17 mouse cellular contexts compared by ENCODE assay signal in genomic region chr4:108989430-108989829, GRCm38 (mm10).
"Had no signal": no experiment of that assay in that cellular context is flagged by ENCODE, and none has a peak within 500 bp of the region (broad histone marks: within the 10 kb centered on the region; RNA-seq: fewer than 3 reads in every experiment).

No protein-coding gene starts in this region.

- H3K4me3 ChIP-seq: lung, embryonic 15.5 days; megakaryocyte, embryonic 14.5 days; midbrain, embryonic 10.5 days; midbrain, embryonic 13.5 days; myocyte; neural tube, embryonic 13.5 days had no signal

- H3K27me3 ChIP-seq: lung, embryonic 15.5 days; megakaryocyte, embryonic 14.5 days; midbrain, embryonic 13.5 days; neural tube, embryonic 13.5 days had no signal

- H3K9ac ChIP-seq: lung, embryonic 15.5 days; midbrain, embryonic 13.5 days; neural tube, embryonic 13.5 days had no signal

- H3K36me3 ChIP-seq: lung, embryonic 15.5 days; midbrain, embryonic 10.5 days; midbrain, embryonic 13.5 days; neural tube, embryonic 13.5 days had no signal

- DNase-seq: kidney, adult 18-20 months; kidney, adult 9 months; kidney, postnatal 14 days; kidney, postnatal 4 days; lung, adult 18-20 months; lung, postnatal 10 days; lung, postnatal 36 days; retina, postnatal 1 day; thymus, adult 18-20 months; thymus, postnatal 36 days had no signal

- H3K4me2 ChIP-seq: lung, embryonic 15.5 days; midbrain, embryonic 13.5 days; neural tube, embryonic 13.5 days had no signal

- H3K27ac ChIP-seq: lung, embryonic 15.5 days; midbrain, embryonic 10.5 days; midbrain, embryonic 13.5 days; neural tube, embryonic 13.5 days had no signal

- H3K4me1 ChIP-seq: lung, embryonic 15.5 days; midbrain, embryonic 13.5 days; neural tube, embryonic 13.5 days had no signal

- ATAC-seq: midbrain, embryonic 13.5 days; midbrain, embryonic 16.5 days had no signal

- H3K9me3 ChIP-seq: lung, embryonic 15.5 days; megakaryocyte, embryonic 14.5 days; midbrain, embryonic 10.5 days; midbrain, embryonic 13.5 days; neural tube, embryonic 13.5 days had no signal
